Mouse (Mus musculus): ENCODE results near the gene Pdlim4. TPM values are rescaled to one million over a fixed set of nuclear protein-coding genes. Genes with fewer than 3 reads are reported as not detected.
A peak's percentile ranks its signal among the peaks of the same experiment; 100 is the strongest.
"Not testable (repeated sequence)": the region's sequence is repeated elsewhere in the genome, so short reads cannot be mapped to it uniquely, and the experiment has no call there.

Gene Pdlim4
- polyA plus RNA-seq, 1 experiment from 2014 or later = 38.4 TPM

DNA sequence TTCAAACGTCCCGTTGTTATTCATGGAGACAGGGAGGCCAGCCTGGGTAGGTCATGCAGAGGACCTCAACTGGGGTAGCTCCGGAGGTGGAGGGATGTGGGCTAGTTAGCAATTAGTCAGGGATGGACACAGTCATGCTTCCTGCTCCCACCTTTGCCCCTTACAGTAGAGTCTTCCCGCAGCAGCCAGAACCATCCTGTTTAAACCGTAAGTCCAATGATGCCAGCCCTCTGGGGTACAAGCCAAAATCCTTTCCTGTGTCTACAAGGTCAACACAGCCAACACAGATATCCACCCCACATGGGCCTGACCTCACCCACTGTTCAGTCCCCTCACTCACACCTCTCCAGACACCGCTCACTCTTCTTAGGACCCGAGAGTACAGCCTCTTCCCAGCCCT, 17.7 kb downstream of the Pdlim4 start:
- ATAC-seq (ENCODE audit: low FRiP score) (no peak), DNase-seq (ENCODE audit: low spot score, missing footprints) (peak; percentile 59)
- no peak overlapping the region for H3K27ac ChIP-seq (ENCODE audit: low read depth, low read length)
- no peaks in the 10 kb centered on the region for H3K27me3 ChIP-seq (ENCODE audit: control insufficient read depth, insufficient read depth, low read length)
- H3K36me3 ChIP-seq (ENCODE audit: control insufficient read depth, insufficient read depth, low read length) = no peaks in the 10 kb centered on the region
- no peak overlapping the region for H3K9ac ChIP-seq (ENCODE audit: low read length)
- H3K4me2 ChIP-seq = no peak overlapping the region
- WGBS = 88% methylated on average over 7 of the region's 7 CpGs
- no peak overlapping the region for H3K4me3 ChIP-seq (ENCODE audit: low read depth, low read length)
- peaks cover 2% of the 10 kb centered on the region; the same call in 1 of the 2 replicates for H3K4me1 ChIP-seq (ENCODE audit: control insufficient read depth, insufficient read depth, low read length)
- no peaks in the 10 kb centered on the region for H3K9me3 ChIP-seq (ENCODE audit: control insufficient read depth, low read length)

DNA sequence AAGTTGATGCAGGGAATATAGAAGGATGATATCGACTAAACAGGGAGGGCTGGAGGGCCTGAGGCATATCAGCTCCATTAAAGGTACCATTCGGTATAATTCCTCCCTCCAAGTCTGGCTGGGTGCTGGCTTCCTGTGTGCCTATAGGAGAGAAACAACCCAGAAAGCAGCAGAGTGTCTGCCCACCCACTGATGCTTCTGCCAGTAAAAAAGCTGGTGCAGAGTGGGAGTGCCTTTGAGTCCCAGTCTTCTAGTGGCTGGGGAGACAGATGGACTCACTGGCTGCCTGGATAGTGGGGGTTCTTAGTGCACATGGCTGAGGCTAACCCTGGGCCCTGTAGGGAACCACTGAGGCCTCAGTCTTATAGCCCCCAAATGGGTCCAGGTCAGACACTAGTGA, 18.6 kb downstream of the Pdlim4 start:
- WGBS = 77% methylated on average over 2 of the region's 2 CpGs
- H3K27ac ChIP-seq (ENCODE audit: low read depth, low read length) = no peak overlapping the region
- ATAC-seq (ENCODE audit: low FRiP score) (no peak), DNase-seq (ENCODE audit: low spot score, missing footprints) (peak; percentile 39)
- no peaks in the 10 kb centered on the region for H3K27me3 ChIP-seq (ENCODE audit: control insufficient read depth, insufficient read depth, low read length)
- no peak overlapping the region for H3K4me2 ChIP-seq
- H3K4me3 ChIP-seq (ENCODE audit: low read depth, low read length) = no peak overlapping the region
- H3K9me3 ChIP-seq (ENCODE audit: control insufficient read depth, low read length) = no peaks in the 10 kb centered on the region
- H3K36me3 ChIP-seq (ENCODE audit: control insufficient read depth, insufficient read depth, low read length) = no peaks in the 10 kb centered on the region
- no peak overlapping the region for H3K9ac ChIP-seq (ENCODE audit: low read length)
- H3K4me1 ChIP-seq (ENCODE audit: control insufficient read depth, insufficient read depth, low read length) = no peaks in the 10 kb centered on the region

DNA sequence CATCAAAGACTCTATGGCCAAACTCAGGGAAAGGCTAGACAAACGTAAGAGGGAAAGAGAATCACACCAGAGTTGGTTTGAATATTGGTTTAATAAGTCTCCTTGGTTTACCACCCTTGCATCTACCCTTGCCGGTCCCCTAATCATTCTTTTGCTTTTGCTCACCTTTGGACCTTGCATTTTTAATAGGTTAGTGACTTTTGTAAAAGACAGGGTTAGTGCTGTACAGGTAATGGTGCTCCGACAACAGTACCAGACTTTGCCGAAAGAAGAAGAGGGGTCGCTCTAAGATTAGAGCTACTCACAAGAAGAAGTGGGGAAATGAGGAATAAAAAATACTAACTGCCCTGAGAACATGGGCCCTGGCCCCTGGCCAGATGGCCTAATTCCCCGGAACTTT, 28.1 kb downstream of the Pdlim4 start:
- no peaks in the 10 kb centered on the region for H3K4me1 ChIP-seq (ENCODE audit: control insufficient read depth, insufficient read depth, low read length)
- H3K4me3 ChIP-seq (ENCODE audit: low read depth, low read length) = no peak overlapping the region
- no peak overlapping the region for H3K4me2 ChIP-seq
- H3K36me3 ChIP-seq (ENCODE audit: control insufficient read depth, insufficient read depth, low read length) = no peaks in the 10 kb centered on the region
- H3K9me3 ChIP-seq (ENCODE audit: control insufficient read depth, low read length) = no peaks in the 10 kb centered on the region
- no peak for DNase-seq (ENCODE audit: low spot score, missing footprints)
- no peak overlapping the region for H3K27ac ChIP-seq (ENCODE audit: low read depth, low read length)
- no peaks in the 10 kb centered on the region for H3K27me3 ChIP-seq (ENCODE audit: control insufficient read depth, insufficient read depth, low read length)
- no peak for ATAC-seq (ENCODE audit: low FRiP score)
- 91% methylated on average over 6 of the region's 6 CpGs for WGBS
- H3K9ac ChIP-seq (ENCODE audit: low read length) = no peak overlapping the region

DNA sequence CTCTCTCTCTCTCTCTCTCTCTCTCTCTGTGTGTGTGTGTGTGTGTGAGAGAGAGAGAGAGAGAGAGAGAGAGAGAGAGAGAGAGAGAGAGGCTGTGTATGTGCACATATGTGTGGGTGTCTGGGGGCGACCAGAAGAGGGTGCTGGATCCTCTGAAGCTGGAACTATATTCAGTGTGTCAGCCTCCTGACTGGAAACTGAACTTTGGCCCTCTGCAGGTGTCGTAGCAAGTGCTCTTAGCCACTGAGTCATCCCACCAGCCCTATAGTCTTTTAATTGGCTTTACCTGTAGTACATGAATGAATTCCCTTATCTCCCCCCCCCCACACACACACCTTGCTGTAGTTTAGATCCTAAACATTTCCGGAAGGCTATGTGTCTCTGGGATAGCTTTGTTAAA, 35.9 kb downstream of the Pdlim4 start:
- H3K36me3 ChIP-seq (ENCODE audit: control insufficient read depth, insufficient read depth, low read length); H3K4me1 ChIP-seq (ENCODE audit: control insufficient read depth, insufficient read depth, low read length); H3K27ac ChIP-seq (ENCODE audit: low read depth, low read length); H3K27me3 ChIP-seq (ENCODE audit: control insufficient read depth, insufficient read depth, low read length); H3K9me3 ChIP-seq (ENCODE audit: control insufficient read depth, low read length); DNase-seq (ENCODE audit: low spot score, missing footprints); H3K9ac ChIP-seq (ENCODE audit: low read length); H3K4me3 ChIP-seq (ENCODE audit: low read depth, low read length); ATAC-seq (ENCODE audit: low FRiP score); H3K4me2 ChIP-seq: not testable (repeated sequence)
- 100% methylated on average over 1 of the region's 3 CpGs for whole genome bisulfite sequencing

DNA sequence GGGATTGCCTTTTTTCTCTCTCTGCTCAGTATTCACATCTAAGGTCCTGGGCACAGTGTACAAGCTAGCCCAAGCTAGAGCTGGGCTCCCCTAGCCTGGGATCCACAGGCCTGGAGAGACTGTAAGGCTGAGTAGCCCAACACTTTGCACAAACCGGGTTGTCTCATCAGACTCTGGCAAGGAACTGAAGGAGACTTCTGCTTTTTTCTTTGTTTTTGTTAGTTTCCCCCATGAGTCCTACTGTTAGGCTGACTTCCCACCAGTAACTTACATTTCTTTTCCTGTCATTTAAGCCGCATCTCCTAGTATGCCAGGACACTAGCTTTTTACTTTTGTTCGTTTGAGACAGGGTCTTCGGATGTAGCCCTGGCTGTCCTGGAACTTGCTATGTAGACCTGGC, 39.8 kb downstream of the Pdlim4 start:
- ATAC-seq (ENCODE audit: low FRiP score) = no peak
- Histone ChIP-seq H3K27ac (ENCODE audit: low read depth, low read length) (no peak overlapping the region), H3K4me2 (peak overlapping the region; percentile 94; the same call in 1 of the 2 replicates), H3K36me3 (ENCODE audit: control insufficient read depth, insufficient read depth, low read length) (no peaks in the 10 kb centered on the region), H3K4me1 (ENCODE audit: control insufficient read depth, insufficient read depth, low read length) (no peaks in the 10 kb centered on the region; the same call in 1 of the 2 replicates), H3K4me3 (ENCODE audit: low read depth, low read length) (no peak overlapping the region), H3K27me3 (ENCODE audit: control insufficient read depth, insufficient read depth, low read length) (peaks cover 20% of the 10 kb centered on the region), H3K9ac (ENCODE audit: low read length) (no peak overlapping the region; the same call in 1 of the 2 replicates), H3K9me3 (ENCODE audit: control insufficient read depth, low read length) (no peaks in the 10 kb centered on the region)
- 78% methylated on average over 4 of the region's 4 CpGs for WGBS
- DNase-seq (ENCODE audit: low spot score, missing footprints) = peak; percentile 89

DNA sequence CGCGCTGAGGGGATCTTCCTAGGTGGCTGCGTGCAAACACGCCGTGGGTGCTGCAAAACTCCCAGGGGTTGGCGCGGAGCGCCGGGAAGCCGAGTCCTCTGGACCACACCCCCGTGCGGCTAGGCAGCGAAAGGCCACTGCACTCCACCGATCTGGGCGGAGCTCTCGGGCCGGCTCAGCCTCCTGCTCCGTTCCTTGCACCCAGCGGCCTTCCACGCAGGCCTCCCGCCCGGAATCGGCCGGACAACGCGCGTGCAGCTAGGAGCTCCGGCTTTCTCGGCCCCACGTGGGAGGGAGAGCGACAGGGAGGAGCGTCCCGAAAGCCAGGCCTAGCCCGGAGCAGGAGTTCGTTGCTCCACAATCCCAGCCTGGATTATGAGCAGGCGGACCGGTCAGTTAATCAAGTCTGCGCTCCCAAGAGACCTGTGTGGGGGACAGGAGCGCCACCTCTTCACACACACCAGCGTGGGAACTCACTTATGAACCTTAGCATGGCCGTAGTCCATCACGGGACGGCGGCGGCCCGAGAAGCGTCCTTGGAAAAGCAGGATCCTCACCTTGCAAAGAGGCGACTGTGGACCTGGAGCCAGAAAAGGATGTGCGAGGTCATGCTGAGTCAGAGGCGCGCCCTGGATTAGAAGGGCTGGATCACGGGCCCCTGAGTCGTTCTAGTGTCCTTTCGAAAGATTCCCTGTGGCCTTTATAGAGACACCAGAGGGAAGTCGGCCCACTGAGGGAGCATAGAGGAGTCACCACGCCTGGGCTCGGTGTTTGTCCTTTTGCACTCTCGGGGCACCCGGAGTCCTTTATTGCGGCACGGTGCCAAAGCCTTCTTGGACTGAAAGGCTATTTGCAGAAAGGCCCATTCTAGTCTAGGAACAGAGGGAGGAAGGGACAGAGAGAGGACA, 40.5 kb downstream of the Pdlim4 start, which contains the start of gene Slc22a4:
Gene Slc22a4 (minus strand): TSS at position 47 of the 908 bp plus-strand sequence.
- H3K9me3 ChIP-seq (ENCODE audit: control insufficient read depth, low read length) = no peaks in the 10 kb centered on the region
- H3K9ac ChIP-seq (ENCODE audit: low read length) = peak within 1 kb of the TSS; percentile 77
- no peak within 1 kb of the TSS for H3K27ac ChIP-seq (ENCODE audit: low read depth, low read length)
- ATAC-seq (ENCODE audit: low FRiP score) = peak; percentile 93
- H3K4me1 ChIP-seq (ENCODE audit: control insufficient read depth, insufficient read depth, low read length) = no peaks in the 10 kb centered on the region; the same call in 1 of the 2 replicates
- peak within 1 kb of the TSS; percentile 94 for H3K4me2 ChIP-seq
- WGBS = 2% methylated on average over 58 of the region's 61 CpGs
- peak; percentile 97 for DNase-seq (ENCODE audit: low spot score, missing footprints)
- peak within 1 kb of the TSS; percentile 49 for H3K4me3 ChIP-seq (ENCODE audit: low read depth, low read length)
- H3K27me3 ChIP-seq (ENCODE audit: control insufficient read depth, insufficient read depth, low read length) = peaks cover 20% of the 10 kb centered on the region
- H3K36me3 ChIP-seq (ENCODE audit: control insufficient read depth, insufficient read depth, low read length) = no peaks in the 10 kb centered on the region

DNA sequence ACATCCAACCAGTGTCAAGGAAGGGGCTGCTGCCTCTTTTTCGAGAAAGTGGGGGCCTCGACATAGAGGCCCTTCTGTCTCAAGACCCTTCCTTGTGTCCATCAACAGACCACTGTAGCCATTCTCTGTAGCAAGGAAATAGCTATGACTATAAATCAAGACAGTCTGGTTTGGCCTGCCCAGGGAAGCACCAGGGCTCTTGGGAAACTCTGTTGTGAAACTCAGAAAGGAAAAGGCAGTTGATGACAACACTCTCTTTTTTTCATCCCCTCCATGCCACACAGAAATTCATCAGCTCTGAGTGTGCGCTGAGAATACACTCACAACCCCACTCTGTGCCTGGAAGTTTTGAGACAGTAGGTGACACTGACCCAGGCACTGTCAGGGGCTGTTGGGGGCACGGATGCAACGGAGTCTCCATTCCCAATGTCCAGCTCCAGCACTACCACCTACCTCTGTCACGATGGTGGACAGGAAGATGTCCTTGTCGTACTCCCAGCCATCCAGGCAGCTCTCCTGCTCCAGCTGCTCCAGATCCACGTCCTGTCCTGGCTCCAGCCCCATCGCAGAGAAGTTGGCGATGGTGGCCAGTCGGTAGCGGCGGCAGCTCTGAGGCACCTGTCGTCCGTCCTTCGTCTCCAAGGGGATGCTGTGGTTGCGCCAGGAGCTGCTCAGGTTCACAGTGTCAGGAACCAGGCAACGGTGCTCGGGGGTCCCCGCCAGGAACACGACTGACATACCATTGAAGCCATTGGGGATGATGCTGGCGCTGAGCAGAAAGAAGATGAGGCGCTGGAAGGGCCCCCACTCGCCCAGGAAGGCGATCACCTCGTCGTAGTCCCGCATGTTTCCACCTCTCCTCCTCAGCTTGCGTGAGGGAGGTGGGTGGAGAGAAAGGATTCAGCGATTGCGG, 41.4 kb downstream of the Pdlim4 start:
- H3K4me1 ChIP-seq (ENCODE audit: control insufficient read depth, insufficient read depth, low read length) = no peaks in the 10 kb centered on the region; the same call in 1 of the 2 replicates
- H3K9me3 ChIP-seq (ENCODE audit: control insufficient read depth, low read length) = no peaks in the 10 kb centered on the region
- peak overlapping the region; percentile 77 for H3K9ac ChIP-seq (ENCODE audit: low read length)
- peaks cover 20% of the 10 kb centered on the region for H3K27me3 ChIP-seq (ENCODE audit: control insufficient read depth, insufficient read depth, low read length)
- ATAC-seq (ENCODE audit: low FRiP score) (no peak), DNase-seq (ENCODE audit: low spot score, missing footprints) (no peak)
- H3K36me3 ChIP-seq (ENCODE audit: control insufficient read depth, insufficient read depth, low read length) = no peaks in the 10 kb centered on the region
- H3K4me2 ChIP-seq = peak overlapping the region; percentile 94
- H3K27ac ChIP-seq (ENCODE audit: low read depth, low read length) = no peak overlapping the region
- peak overlapping the region; percentile 49 for H3K4me3 ChIP-seq (ENCODE audit: low read depth, low read length)
- 17% methylated on average over 31 of the region's 31 CpGs for WGBS

DNA sequence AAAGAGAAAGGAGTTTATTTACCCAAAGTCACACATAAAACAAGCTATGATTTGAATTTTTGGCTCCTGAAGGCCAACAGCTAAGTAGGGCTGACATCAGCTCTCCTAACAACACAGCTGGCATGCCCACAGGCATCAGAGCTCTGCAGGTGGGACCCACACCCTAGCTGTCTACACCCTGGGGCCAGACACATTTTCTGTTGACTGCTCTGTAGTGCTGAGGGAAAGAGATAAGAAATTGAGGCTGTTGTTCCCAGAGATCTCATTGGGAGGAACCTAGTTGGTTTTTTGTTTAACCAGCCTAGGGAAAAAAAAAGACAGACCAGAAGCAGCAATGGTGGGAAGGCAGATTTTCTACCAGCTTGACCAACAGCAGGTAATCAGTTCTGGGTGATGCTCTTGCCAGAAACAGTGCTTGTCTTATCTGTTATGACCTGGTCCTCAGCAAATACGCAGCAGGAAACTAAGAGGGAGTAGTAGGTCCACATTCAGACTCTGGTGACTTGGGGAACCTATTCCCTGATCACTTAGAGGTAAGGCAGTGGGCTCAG, 42.2 kb downstream of the Pdlim4 start:
- Histone ChIP-seq H3K27ac (ENCODE audit: low read depth, low read length) (no peak overlapping the region), H3K27me3 (ENCODE audit: control insufficient read depth, insufficient read depth, low read length) (peaks cover 20% of the 10 kb centered on the region), H3K36me3 (ENCODE audit: control insufficient read depth, insufficient read depth, low read length) (no peaks in the 10 kb centered on the region), H3K9me3 (ENCODE audit: control insufficient read depth, low read length) (no peaks in the 10 kb centered on the region), H3K4me1 (ENCODE audit: control insufficient read depth, insufficient read depth, low read length) (no peaks in the 10 kb centered on the region; the same call in 1 of the 2 replicates), H3K9ac (ENCODE audit: low read length) (no peak overlapping the region), H3K4me3 (ENCODE audit: low read depth, low read length) (no peak overlapping the region), H3K4me2 (no peak overlapping the region)
- DNase-seq (ENCODE audit: low spot score, missing footprints) = peak; percentile 84
- no peak for ATAC-seq (ENCODE audit: low FRiP score)
- 68% methylated on average over 1 of the region's 1 CpGs for WGBS

Measured in midbrain, embryonic 11.5 days (tissue).